Mouse (Mus musculus) midbrain, postnatal 0 days (tissue): ENCODE results near the gene Ccdc144b. TPM values are rescaled to one million over a fixed set of nuclear protein-coding genes. Genes with fewer than 3 reads are reported as not detected.

Source experiments
- ATAC-seq: fragments of 200-750 bp; cut with Nextera tagmentation; 2 replicates; pipeline ENCODE4 v1.8.0; 2017; ENCODE audit warnings: moderate number of reproducible peaks, mild to moderate bottlenecking, moderate TSS enrichment, moderate library complexity; ENCODE audit not compliant: low FRiP score
- DNase-seq: peaks from one replicate; pipeline ENCODE4 v3.0.0-alpha.2; 2015; ENCODE audit warnings: low spot score
- H3K27ac ChIP-seq: fragments of 300-500 bp; sonication (generic); 2 replicates; pipeline ENCODE4 v1.5.1; 2014; ENCODE audit warnings: low read depth, mild to moderate bottlenecking, low read length, mixed read lengths
- H3K27me3 ChIP-seq: fragments of 300-500 bp; sonication (generic); 2 replicates; pipeline ENCODE4 v1.6.1; 2014; ENCODE audit warnings: low read length, control low read depth, mixed read lengths; ENCODE audit not compliant: insufficient read depth
- H3K36me3 ChIP-seq: fragments of 300-500 bp; sonication (generic); 2 replicates; pipeline ENCODE4 v1.6.1; 2014; ENCODE audit warnings: low read length, control low read depth, mixed read lengths; ENCODE audit not compliant: insufficient read depth
- H3K4me1 ChIP-seq: fragments of 300-500 bp; sonication (generic); 2 replicates; pipeline ENCODE4 v1.6.1; 2014; ENCODE audit warnings: mild to moderate bottlenecking, control low read depth, antibody characterized with exemption, low read length, mixed read lengths; ENCODE audit not compliant: insufficient read depth
- H3K4me2 ChIP-seq: fragments of 300-500 bp; sonication (generic); 2 replicates; pipeline ENCODE4 v1.6.1; 2014; ENCODE audit warnings: low read depth, mild to moderate bottlenecking, low read length, mixed read lengths; ENCODE audit not compliant: poor library complexity, severe bottlenecking
- H3K4me3 ChIP-seq: fragments of 300-500 bp; sonication (generic); 2 replicates; pipeline ENCODE4 v1.5.1; 2014; ENCODE audit warnings: low read depth, mild to moderate bottlenecking, low read length, moderate library complexity
- H3K9ac ChIP-seq: fragments of 300-500 bp; sonication (generic); replicated peaks from 2 replicates; pipeline ENCODE4 v1.6.1; 2014; ENCODE audit warnings: mild to moderate bottlenecking, low read length, moderate library complexity, mixed read lengths; ENCODE audit not compliant: poor library complexity, severe bottlenecking
- H3K9me3 ChIP-seq: fragments of 300-500 bp; sonication (generic); 2 replicates; pipeline ENCODE4 v1.6.1; 2016; ENCODE audit warnings: low read length, control low read depth
- CTCF ChIP-seq: IDR thresholded peaks from 2 replicates; pipeline ENCODE4 v1.5.1; 2016; ENCODE audit warnings: antibody characterized with exemption, mild to moderate bottlenecking
- whole genome bisulfite sequencing: fragments of 180-500 bp; shearing (Covaris S2); extraction: QIAGEN DNeasy Blood & Tissue Kit; methylation state at CpG from one replicate; pipeline ENCODE4 v1.1.7; 2014; 5-methylcytosine and 5-hydroxymethylcytosine counted together
- polyA plus RNA-seq: library from polyadenylated mRNA; unstranded; fragments of >200 nt; fragmentation: Nextera tagmentation; extraction: Ambion mirVana; gene quantifications from 2 replicates; pipeline ENCODE4 v1.2.1, GENCODE M21; 2015
- total RNA-seq: library from RNA; depleted of rRNA; stranded (reverse); fragments of >200 nt; gene quantifications from 2 replicates; pipeline ENCODE4 v1.2.3, GENCODE M21; 2014

Gene Ccdc144b
- total and polyA plus RNA-seq, 2 experiments from 2014 or later, result 0.02 TPM; not detected in 1

DNA sequence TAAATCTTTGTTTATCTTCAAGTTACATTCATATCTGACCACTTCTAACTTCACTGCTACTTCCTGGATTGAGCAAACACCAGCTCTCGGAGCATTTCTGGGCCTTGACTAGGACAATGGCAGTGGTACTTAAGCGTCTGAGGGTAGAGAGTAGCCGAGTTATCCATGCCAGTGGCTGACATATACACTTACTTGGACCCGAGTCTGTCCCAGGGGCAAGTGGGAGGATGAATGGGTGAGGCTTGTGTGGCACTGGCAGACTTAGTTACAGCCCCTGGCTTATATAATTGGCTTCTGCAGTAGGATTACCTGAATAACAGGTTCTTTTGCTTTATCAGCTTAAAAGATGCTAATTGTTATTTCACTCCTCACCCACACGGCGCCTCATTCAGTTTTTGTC is 14.4 kb upstream of the Ccdc144b start:
- no peak for DNase-seq
- no peaks in the 10 kb centered on the region for H3K9me3 ChIP-seq
- no peak for TF ChIP-seq CTCF
- no peaks in the 10 kb centered on the region for H3K36me3 ChIP-seq
- no peak overlapping the region for H3K9ac ChIP-seq
- no peaks in the 10 kb centered on the region for H3K4me1 ChIP-seq
- H3K27me3 ChIP-seq, result no peaks in the 10 kb centered on the region; the same call in 1 of the 2 replicates
- WGBS, result 88% methylated on average over 6 of the region's 6 CpGs
- H3K4me2 ChIP-seq, result no peak overlapping the region
- ATAC-seq, result no peak
- no peak overlapping the region for H3K27ac ChIP-seq
- no peak overlapping the region for H3K4me3 ChIP-seq

DNA sequence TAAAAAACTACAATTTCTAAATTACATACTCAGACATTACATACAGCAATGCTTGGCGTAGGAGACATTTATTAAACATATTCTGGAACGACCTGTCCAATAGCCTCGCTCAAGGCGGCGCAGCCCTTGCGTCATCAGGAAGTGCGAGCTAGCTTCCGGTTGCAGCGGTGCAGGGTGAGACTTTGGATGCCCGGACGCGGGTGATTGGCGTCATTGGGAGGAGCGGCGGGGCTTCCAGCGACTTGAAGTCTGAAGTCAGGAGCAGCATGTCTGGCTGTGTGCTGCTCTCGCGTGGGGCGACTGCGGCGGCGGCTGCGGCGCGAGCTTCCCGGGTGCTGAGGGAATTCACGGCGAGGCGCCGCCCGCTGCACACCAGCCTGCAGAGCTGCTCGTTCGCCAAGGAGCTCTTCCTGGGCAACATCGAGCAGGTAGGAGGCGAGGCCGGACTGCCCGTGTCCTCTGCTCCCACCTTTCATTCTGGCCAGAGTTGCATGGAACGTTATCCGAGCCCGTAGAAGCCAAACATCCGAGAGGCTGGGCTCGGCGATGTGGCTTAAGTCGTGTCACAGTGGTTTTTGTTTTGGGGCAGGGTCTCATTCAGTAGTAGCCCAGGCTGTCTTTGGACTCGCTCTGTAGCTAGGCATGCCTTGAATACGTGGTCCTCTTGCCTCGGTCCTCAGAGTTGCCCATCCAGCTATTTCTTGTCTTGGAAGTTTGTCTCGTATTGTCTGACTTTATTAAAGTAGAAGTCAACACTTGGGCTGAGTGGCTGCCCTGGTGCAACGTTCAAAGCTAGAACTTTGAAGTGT is 12.7 kb upstream of the Ccdc144b start, which contains the start of gene Acad9:
Gene Acad9, plus strand, starts transcription at position 137 of the 809 bp plus-strand sequence.
- WGBS, result under 1% methylated on average over 49 of the region's 49 CpGs
- ATAC-seq (peak; percentile 98), DNase-seq (peak; percentile 98)
- no peak for TF ChIP-seq CTCF
- H3K27ac ChIP-seq, result peak within 1 kb of the TSS; percentile 62
- peak within 1 kb of the TSS; percentile 92 for H3K4me3 ChIP-seq
- peak within 1 kb of the TSS; percentile 71 for H3K9ac ChIP-seq
- peaks cover 5% of the 10 kb centered on the region; the same call in 1 of the 2 replicates for H3K27me3 ChIP-seq
- H3K9me3 ChIP-seq, result no peaks in the 10 kb centered on the region
- H3K4me1 ChIP-seq, result no peaks in the 10 kb centered on the region
- H3K36me3 ChIP-seq, result no peaks in the 10 kb centered on the region
- peak within 1 kb of the TSS; percentile 59 for H3K4me2 ChIP-seq

DNA sequence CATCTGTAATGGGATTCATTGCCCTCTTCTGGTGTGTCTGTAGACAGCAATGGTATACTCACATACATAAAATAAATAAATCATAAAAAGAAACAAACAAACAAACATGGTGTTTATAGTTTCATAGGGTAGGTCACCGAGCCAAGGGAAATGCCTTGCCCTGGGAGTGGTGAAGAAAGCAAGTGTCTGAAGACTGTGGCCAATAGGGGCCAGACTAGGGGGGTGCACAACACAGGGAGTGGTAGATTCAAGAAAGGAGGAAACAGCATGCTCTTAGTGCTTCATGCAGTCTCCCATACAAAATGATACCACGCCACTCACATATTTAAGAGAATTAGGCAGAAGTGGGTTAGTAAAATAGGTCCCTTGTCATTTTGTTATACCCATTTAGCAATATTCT is 11.8 kb upstream of the Ccdc144b start:
- Histone ChIP-seq H3K9ac (peak overlapping the region; percentile 71; the same call in 1 of the 2 replicates), H3K27ac (peak overlapping the region; percentile 62; the same call in 1 of the 2 replicates), H3K4me2 (peak overlapping the region; percentile 59), H3K36me3 (no peaks in the 10 kb centered on the region), H3K9me3 (no peaks in the 10 kb centered on the region), H3K27me3 (peaks cover 7% of the 10 kb centered on the region; the same call in 1 of the 2 replicates), H3K4me3 (peak overlapping the region; percentile 92), H3K4me1 (no peaks in the 10 kb centered on the region)
- WGBS, result 96% methylated on average over 2 of the region's 2 CpGs
- ATAC-seq (peak; percentile 32; the same call in 1 of the 2 replicates), DNase-seq (no peak)
- TF ChIP-seq CTCF, result peak; percentile 27; the same call in 1 of the 2 replicates

DNA sequence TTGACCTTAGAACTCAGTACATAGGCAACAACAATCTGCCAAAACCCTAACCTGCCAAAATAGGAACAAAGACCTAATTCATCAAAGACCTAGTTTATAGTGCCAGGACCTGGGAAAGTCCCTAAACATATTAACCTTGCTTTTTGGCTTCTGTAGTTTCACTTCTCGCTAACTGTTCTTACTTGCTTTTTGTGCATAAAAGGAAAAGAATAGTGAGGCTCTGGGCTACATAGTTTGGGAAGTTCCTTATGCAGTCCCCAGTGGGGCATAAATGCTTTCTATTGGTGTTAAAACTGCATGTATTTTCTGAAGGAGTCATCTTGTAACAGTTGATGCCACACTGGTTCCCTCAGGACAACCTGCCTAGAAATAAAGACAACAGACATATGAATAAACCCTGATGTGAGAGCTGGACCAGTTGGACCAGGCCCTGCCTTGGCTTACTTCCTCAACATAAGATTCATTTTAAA is 11.3 kb upstream of the Ccdc144b start:
- no peaks in the 10 kb centered on the region for H3K36me3 ChIP-seq
- WGBS, result 96% methylated on average over 1 of the region's 1 CpGs
- H3K4me1 ChIP-seq, result no peaks in the 10 kb centered on the region
- DNase-seq, result no peak
- peaks cover 7% of the 10 kb centered on the region; the same call in 1 of the 2 replicates for H3K27me3 ChIP-seq
- no peak for ATAC-seq
- H3K9ac ChIP-seq, result no peak overlapping the region
- no peak overlapping the region for H3K4me3 ChIP-seq
- TF ChIP-seq CTCF, result no peak
- H3K9me3 ChIP-seq, result no peaks in the 10 kb centered on the region
- no peak overlapping the region for H3K4me2 ChIP-seq
- H3K27ac ChIP-seq, result no peak overlapping the region

DNA sequence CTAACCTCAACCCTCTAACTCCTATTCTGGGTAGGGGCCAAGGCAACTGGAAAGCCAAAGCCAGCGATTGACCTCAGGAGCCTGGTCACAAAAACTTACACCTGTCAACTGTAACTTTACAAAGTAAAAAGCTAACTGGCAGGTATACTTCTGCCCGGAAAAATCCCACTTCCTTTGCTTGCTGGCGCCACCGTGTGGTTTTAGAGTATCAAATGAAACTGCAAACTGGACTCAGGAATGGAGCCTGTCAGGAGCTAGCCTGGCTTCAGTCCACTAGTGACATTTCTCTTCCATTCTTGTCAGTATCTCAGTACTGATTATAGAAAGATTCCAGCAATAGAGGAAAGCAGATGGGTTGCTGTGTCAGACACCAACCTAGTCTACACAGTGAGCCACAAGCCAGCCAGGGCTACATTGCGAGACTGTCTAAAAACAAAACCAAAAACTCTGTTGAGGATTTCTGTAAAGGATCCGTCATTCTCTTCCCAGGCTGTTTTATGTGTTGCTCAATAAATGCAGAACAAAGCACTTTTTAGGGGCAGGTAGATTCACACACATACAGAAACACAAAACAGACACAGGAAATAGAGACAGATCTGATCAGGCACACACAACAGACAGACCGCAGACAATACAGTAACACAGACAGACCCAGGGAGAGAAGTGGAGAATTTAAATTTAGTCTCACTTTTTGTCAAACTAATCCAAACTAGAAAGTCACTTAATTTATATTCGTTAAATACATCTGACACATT is 6.9 kb upstream of the Ccdc144b start:
- WGBS, result 36% methylated on average over 8 of the region's 8 CpGs
- TF ChIP-seq CTCF, result peak; percentile 84
- H3K9me3 ChIP-seq, result no peaks in the 10 kb centered on the region
- H3K27ac ChIP-seq, result no peak overlapping the region
- no peak overlapping the region for H3K9ac ChIP-seq
- H3K4me1 ChIP-seq, result no peaks in the 10 kb centered on the region
- ATAC-seq (no peak), DNase-seq (peak; percentile 71)
- H3K4me2 ChIP-seq, result no peak overlapping the region
- H3K27me3 ChIP-seq, result peaks cover 7% of the 10 kb centered on the region; the same call in 1 of the 2 replicates
- H3K36me3 ChIP-seq, result no peaks in the 10 kb centered on the region
- H3K4me3 ChIP-seq, result no peak overlapping the region
